Mouse (Mus musculus) stomach, postnatal 0 days (tissue): ENCODE results near the gene Bcap31.

ENCODE experiments used
- CTCF ChIP-seq: IDR thresholded peaks from 2 replicates; pipeline ENCODE4 v1.5.1; 2016; ENCODE audit warnings: antibody characterized with exemption, low read depth, mild to moderate bottlenecking, moderate library complexity
- EP300 ChIP-seq: optimal IDR thresholded peaks from 2 replicates; pipeline ENCODE3; 2016; ENCODE audit warnings: antibody characterized with exemption

GRCm38 (mm10) chrX:73756334-73757140, 40.6 kb upstream of the Bcap31 start, which contains the start of gene Plxnb3:
- TF ChIP-seq CTCF: no peak
- no peak for TF ChIP-seq EP300
